Mouse (Mus musculus): Measurements from ENCODE around the gene Sptlc2. TPM values are rescaled to one million over a fixed set of nuclear protein-coding genes. Genes with fewer than 3 reads are reported as not detected.

The Sptlc2 gene
- total RNA-seq, 2 experiments from 2014 or later: 190 to 286 TPM

DNA sequence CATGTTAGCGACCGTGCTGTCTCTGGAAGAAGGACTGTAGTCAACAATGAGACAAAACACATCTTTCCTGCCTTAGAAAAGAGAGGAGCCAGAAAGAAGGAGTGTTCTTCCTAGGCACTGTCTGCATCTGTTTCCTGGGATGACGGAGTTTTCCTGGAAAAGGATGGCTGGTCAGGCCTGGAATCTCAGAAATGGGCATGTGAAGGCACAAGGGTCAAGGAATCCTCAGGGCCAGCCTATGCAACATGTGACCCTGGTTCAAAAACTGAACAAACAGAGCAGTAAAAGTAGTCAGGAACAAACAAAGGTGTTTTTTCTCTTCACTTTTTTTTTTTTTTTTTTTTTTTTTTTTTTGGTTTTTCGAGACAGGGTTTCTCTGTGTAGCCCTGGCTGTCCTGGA, 9.0 kb upstream of the Sptlc2 start:
- no peak for DNase-seq

GRCm38 (mm10) chr12:87394316-87394715, 6.2 kb upstream of the Sptlc2 start:
- DNase-seq: no peak

GRCm38 (mm10) chr12:87393447-87394145, 5.4 kb upstream of the Sptlc2 start:
- peak; percentile 53 to 63 for DNase-seq

- DNase-seq: peak in 1 of 2 experiments; percentile 22
Observed at GRCm38 (mm10) chr12:87391355-87391754, 3.2 kb upstream of the Sptlc2 start.

DNA sequence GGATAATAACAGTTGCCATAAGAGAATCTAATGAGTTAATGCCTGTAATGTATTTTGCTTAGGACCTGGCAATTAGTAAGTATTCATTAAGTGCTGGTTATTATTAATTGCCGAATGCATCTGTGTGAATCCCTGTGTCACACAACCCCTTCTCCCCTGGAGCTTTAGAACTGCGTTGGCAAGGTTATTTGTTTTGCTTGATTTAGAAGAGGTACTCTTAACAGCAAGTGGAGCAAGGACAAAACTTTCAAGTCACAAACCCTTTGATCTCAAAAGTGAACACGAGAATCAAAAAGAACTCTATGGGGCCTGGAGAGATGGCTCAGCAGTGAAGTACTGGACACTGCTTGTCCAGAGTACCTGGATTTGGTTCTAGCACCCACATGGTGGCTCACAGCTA, 1.1 kb upstream of the Sptlc2 start:
- DNase-seq: no peak

- DNase-seq: peak; percentile 45 to 55
Observed at GRCm38 (mm10) chr12:87387171-87388121, 709 bp downstream of the Sptlc2 start.

GRCm38 (mm10) chr12:87385051-87385450, 3.1 kb downstream of the Sptlc2 start:
- no peak for DNase-seq

DNA sequence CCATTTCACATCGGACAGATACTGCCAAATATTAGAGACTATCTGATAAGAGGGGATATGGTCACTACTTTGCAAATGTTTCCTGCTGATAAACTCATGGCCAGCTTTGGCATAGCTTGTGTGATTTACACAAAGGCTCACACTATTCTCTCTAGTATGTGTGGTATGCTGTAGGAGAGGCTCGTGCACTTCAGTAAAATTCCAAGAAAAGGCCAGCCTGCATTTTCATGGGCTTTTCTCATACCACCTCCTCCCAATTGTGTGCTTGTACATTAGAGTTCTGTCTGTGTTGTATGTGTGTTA, 6.8 kb downstream of the Sptlc2 start:
- no peak for DNase-seq

DNA sequence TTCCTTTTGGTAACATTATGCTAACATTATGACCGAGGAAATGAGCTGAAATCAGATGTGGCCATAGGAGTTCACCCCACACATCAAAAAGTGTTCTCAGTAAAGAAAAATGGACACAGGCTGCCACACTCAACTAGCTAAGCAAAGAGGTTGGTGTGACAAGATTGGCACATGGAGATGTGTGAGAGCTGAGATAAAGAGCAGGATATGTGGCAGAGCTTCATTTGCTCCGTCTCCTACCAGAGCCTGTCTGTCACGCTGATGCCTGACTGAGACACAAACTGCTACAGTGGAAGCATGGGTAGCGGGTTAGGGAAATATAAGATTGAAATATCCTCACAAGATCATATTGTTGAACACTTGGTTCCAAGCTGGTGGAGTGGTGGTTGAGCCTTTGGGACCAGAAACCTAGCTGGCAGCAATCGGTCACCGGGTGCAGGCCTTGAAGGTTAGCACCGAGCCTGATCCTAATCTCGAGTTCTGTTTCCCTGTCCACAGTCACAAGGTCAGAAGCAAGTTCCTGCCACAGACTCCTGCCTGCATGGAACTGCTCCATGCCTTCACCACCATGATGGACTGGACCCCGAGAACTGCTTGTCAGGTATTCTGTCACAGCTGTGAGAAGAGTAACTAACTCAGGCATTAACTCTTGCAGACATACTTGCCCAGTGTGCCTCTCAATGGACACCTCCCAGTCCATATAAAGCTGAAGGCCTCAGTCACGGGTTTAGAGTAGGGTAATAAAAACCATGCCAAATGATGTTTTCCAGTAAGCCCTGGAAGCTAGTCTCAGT, 7.4 kb downstream of the Sptlc2 start:
- DNase-seq: peak; percentile 32 to 42

- no peak for DNase-seq
Observed at GRCm38 (mm10) chr12:87379496-87379895, 8.7 kb downstream of the Sptlc2 start.

DNA sequence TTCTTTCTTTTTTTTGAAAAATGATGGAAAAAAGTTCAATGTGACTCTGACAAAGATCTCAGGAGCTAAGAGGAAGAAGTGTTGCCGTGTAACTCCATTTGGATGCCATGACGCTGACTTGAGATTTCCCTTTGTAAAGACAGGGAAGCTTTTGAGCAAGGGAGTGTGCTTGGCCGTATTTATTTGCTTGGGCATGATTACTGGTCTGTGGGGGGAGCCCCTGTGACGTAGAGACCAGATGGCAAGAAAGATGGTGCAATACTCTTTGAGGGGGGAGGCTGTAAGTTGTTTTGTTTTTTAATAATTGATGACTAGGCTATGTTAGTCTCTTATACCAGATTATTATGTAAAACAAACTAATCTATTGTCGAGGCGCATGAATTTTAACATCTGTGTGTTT, 14.0 kb downstream of the Sptlc2 start:
- DNase-seq: no peak

DNA sequence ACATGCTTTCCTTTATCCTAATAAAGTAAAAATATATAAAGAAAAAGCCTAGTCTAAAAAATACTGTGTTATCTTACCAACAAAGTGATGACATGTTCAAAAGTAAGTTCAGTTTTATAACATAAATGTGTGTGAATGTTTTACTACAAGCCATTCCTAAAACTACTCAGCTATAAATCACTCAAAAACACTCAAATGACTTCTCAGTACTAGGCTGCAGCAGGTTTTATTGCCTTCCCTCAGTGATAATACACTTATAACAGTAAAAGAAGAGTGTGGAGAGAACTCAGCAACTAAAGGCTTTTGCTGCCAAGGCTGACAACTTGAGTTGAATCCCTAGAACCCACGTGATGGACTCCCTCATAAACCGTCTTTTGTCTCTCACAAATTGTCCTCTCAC, 18.8 kb downstream of the Sptlc2 start:
- no peak for DNase-seq

DNA sequence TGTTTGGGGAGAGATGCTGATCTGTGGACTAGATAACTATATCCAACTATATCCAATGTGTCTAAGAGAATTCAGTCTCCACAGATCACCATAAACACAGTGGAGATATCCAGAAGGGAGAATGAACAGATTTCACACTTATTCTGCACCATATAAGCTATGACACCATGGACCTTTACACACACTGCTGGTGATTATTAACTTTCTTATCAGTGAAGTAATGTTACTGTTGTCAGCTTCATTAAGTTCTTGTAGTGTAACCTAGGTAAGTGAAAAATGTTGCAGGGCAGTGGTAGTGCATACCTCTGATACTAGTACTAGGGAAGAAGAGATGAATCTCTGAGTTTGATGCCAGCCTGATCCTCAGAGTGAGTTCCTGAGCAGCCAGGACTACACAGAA, 20.1 kb downstream of the Sptlc2 start:
- no peak for DNase-seq

- no peak for DNase-seq
Observed at GRCm38 (mm10) chr12:87365676-87366075, 22.5 kb downstream of the Sptlc2 start.

DNA sequence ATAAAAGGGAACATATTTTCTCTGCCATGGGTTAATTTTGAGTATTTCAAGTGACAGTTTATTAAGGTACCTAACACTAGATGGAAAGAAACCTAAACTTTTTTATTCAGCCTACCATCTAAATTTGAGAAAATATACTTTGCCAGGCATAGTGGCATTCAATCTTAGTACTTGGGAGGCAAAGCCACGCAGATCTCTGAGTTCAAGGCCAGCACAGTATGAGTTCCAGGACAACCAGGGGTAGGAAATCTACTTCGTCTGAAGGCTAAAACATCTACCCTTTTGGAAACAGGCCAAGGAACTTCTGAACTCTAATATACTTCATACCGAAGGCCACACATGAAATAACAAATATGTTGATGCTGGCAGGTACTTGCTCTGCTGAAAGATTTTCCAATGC, 26.0 kb downstream of the Sptlc2 start:
- DNase-seq: peak; percentile 27 to 36

DNA sequence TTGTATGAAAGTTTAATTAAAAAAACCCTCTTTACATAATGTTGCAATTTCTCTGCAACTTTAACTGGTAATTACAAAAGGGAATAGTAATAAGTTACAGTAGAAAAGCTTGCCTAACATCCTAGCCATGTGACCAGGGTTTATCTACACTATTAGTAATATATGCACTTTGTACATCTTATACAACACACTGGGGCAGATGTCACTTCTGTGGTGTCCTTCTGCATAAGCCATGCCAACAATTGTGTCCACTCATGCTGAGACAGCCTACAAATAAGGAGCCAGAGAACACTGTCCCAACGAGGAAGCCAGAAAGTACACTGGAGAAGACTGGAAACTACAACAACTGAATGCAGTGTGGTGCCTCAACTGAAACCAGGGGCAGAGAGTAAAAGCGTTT, 40.1 kb downstream of the Sptlc2 start:
- DNase-seq: no peak

DNA sequence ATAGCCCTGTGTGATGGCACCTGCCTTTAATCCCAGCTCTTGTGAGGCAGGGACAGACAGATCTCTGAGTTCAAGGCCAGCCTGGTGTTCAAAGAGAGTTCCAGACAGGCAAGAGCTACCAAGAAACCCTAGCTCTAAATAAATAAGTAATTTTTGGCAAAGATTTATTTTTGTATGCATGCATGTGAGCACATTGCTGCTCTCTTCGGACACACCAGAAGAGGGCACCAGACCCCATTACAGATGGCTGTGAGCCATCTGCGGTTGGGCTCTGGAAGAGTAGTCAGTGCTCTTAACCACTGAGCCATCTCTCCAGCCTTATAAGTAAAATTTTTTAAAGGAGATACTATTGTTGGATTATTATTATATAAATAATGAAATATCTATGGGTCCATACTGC, 40.6 kb downstream of the Sptlc2 start:
- DNase-seq: peak; percentile 44 to 45

- no peak for DNase-seq
Observed at GRCm38 (mm10) chr12:87343084-87343605, 45.0 kb downstream of the Sptlc2 start.

DNA sequence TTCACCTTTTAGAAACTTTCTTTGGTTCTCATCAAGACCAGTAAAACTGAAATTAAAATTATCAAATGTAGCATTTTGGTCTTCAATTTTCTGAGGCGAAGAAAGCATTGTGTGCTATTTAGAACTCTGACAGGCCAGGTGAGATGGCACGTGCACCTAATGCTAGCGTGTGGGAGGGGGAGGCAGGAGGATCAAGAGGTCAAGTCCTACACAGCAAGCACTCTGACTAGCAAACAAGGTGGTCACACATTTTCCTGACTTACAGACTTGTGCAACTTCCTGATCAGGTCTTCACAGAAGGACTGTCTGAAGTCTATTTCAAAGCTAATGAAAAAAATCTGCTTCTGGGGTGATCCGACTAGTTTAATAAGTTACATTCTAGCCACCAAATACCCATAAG, 50.1 kb downstream of the Sptlc2 start:
- no peak for DNase-seq

DNA sequence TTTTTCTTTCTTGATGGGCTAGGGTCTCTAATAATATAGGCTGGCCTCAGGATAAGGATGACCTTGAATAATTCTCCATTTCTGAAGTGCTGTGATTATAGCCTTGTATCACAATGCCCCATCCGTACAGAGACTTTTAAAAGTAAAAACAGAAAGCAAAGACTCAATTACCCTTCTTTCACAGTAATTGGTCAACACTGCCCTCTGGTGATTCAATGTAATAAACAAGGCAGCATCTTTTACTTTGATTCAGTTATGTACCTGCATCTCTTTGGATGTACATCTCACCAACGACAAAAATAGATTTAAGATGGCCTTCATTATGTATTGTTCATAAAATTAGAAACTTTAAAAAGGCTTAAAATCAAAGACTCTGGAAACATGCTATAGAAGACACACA, 53.3 kb downstream of the Sptlc2 start:
- DNase-seq: no peak

DNA sequence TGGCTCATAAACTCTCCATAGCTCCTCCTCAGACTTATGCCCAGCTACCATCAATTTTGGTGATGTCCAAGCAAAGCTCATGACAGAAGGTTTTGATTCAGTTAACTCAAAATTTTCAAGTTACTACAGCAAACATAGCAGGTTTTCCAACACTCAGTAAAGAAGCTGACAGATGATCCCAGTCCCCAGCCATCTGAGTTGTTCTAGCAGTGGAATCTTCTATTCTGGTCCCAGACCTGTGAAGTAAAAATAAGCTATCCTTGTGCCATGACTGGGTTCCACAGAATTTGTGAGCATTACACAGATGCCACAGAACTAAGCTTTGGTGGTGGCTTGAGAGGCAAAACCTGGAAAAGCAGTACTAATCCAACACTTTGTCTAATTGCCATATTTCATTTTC, 54.4 kb downstream of the Sptlc2 start:
- DNase-seq: no peak

DNA sequence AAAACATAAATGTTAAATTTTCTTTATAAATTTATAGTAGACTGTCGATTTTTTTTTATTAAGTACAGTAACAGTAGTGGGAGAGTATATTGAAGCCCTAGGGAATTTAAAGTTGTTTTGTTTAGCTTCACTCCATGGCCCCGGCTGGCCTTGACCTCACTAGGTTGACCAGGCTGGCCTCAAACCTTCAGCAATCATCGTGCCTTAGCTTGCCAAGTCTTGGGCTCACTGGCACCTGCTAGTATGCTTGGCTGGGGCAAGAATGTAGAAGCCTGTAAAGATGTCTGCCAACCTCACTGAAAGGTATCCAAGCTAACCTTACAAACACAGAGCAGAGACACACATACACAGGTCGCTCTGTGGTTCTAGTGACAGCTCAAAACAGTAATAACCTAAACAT, 55.6 kb downstream of the Sptlc2 start:
- peak; percentile 56 to 69 for DNase-seq

GRCm38 (mm10) chr12:87331908-87332307, 56.2 kb downstream of the Sptlc2 start:
- DNase-seq: peak in 1 of 2 experiments; percentile 13

All from adrenal gland, postnatal 36 days (tissue).